Mouse (Mus musculus) urinary bladder, adult 18-20 months (tissue): ENCODE results near the gene Mis12.

ENCODE experiments used
- DNase-seq, 2 experiments: peaks; one replicate each; pipeline ENCODE4 v3.0.0; 2022; ENCODE audit warnings: low spot score in 2 of 2, mixed read lengths in 2 of 2

The Mis12 gene

DNA sequence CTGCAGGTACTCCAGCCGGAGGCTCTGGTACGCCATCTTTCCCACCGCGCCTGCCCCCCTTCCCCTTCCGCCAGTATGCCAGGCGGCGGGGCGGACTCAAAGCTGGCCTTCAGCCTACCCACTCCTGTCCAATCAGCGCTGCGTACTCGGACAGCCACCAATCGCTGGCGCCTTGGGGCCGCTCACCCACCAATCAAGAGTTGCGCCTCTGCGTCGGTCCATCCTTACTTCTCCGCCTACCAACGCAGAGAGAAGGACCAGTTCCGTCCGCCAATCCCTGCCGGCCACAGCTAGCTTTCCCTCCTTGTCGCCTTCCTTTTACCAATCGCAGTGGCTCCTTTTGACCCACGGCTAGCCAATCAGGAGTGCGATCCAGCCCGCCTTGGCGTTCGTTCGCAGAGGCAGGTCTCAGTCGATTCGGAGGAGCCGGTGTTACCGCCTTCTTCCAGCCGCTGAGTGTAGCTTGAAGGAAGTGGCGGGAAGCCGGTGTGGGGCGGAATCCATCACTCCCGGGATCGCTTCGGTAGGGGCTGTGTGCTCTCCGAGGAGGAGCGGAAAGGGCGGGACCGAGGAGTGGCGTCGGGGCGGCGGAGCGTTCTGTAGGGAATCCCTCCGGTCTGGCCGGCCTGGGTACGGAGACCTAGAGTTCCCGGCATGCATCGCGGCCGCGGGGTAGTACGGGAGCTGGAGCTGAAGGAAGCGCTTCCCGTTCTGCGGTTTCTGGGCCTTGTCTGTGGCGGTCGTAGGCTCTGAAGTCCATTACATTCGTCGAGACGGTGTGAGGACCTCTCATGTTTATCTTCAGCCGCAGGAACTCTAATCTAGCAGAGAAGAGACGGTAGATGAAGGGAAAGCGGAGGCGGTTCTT lies at the start of gene Mis12, which contains the start of gene Derl2:
Mis12 (plus strand) TSS at position 411 of the 868 bp plus-strand sequence.
Derl2 (minus strand) TSS at position 641 of the 868 bp plus-strand sequence.
- DNase-seq: peak; percentile 93 to 99

DNA sequence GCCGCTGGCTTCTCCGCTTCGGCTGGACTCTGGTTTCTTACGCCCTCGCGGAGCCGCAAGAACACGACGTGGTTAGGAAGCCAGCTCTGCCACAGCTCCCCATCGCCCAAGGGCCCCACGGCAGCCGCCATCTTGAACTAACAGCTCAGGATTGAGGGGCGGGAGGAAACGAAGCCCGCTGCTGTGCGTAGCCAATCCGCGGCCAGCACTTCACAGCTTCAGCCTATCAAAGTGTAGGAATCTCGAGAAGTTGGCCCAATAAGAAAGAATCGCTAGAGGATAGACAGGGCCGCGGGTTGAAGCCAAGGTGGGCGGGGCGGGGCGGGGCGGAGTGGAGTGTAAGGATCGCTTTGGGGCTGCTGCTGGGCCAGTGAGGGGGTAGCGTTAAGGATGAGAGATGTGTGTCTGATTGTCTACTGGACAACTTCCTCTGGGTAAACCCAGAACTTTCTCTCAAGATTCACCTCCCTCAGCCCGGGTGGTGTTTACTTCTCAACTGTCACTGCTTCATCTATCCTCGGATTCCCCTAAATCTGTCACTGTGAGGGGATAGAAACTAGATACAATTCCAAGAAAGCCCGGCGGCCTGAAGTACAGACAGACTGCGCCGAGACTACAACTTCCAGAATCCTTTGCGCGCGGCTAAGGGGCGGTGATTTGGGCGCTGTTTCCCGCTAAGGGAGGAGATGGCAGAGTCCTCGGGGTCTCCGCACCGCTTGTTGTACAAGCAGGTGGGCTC lies 49.4 kb upstream of the Mis12 start, which contains the start of the genes Nup88 and Rpain:
Nup88 (minus strand) TSS at position 153 of the 739 bp plus-strand sequence.
Rpain (plus strand) TSS at position 393 of the 739 bp plus-strand sequence.
- peak; percentile 86 to 89 for DNase-seq

DNA sequence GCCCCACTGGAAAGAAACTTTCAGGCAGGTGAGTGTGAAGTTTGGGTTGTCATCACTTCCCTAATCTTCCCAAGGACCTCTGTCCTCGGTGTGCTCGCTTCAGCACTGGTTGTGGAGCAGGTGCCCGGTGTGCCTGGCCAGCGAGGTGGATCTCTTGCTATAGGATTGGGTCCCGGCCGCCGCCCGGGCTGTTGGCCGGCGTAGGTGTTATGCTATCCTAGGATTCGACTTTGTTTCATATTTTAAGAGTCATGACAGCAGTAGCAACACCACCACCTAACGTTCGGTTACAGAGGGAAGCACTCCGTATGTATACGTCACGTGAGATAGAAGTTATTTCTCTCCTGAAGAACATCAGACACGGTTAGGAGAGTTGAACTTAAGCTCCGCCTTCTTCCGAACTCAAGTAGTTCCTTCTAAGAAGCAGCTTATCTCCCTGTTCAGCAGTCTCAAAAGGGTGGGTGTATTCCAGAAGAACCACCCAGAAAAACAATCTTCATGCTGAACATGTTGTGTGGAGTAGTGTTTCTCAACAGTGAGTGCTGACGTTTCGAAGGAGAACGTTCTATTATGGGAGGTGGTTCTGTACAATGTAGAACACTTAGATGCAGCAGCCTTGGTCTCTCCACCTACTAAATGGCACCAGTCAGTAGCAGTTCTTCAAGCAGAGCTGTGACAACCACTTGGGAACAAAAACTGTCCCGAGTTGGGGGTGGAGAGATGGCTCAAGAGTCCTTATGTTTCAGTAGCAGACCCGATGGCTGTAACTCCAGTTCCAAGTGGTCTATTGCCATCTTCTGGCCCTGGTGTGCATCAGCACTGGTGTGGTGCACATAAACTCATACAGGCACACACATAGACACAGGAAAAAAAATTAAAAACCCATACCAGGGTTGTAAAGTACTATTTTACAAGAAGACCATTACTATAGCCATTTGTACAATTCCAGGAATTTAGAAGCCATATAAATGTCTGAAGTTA lies 48.6 kb upstream of the Mis12 start:
- no peak for DNase-seq

DNA sequence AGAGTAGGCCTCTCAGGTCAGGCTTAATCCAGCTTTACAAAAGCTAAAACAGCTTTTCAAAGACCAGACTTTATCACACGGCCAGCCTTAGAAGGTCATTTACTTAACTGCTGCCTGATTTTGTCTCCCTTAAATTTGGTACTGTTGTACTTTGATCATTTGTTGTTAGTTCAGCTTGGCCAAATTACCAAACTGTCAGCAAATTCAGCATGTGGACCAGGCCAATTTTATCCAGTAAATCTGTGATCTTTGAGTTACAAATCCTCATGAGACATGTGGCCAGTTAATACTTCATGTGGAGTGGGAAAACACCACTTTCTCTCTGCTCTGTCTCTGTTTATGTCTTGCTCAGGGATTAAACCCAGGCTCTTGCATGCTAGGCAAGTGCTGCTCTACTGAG lies 46.8 kb upstream of the Mis12 start:
- DNase-seq: no peak

GRCm38 (mm10) chr11:70973947-70974346 lies 45.5 kb upstream of the Mis12 start:
- DNase-seq: no peak

DNA sequence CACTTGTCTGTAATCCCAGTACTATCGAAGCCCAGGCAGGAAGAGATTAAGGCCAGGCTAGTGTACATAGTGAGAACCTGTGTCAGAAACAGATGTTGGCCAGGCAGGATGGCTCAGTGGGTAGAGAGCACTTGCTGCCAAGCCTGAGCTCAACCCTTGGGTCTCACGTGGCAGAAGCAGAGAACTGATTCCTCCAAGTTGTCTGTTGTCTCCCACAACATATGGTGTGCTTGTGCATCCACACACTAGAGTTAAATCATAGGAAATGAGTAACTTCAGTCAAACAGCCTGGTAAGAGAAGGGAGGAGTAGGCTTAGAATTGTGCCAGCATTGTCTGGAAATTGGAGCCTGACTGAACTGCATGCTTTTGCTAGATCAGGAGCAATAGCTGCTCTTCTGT lies 44.2 kb upstream of the Mis12 start:
- DNase-seq: no peak

GRCm38 (mm10) chr11:70977293-70977692 lies 42.1 kb upstream of the Mis12 start:
- no peak for DNase-seq

GRCm38 (mm10) chr11:70980232-70980631 lies 39.2 kb upstream of the Mis12 start:
- DNase-seq: no peak

DNA sequence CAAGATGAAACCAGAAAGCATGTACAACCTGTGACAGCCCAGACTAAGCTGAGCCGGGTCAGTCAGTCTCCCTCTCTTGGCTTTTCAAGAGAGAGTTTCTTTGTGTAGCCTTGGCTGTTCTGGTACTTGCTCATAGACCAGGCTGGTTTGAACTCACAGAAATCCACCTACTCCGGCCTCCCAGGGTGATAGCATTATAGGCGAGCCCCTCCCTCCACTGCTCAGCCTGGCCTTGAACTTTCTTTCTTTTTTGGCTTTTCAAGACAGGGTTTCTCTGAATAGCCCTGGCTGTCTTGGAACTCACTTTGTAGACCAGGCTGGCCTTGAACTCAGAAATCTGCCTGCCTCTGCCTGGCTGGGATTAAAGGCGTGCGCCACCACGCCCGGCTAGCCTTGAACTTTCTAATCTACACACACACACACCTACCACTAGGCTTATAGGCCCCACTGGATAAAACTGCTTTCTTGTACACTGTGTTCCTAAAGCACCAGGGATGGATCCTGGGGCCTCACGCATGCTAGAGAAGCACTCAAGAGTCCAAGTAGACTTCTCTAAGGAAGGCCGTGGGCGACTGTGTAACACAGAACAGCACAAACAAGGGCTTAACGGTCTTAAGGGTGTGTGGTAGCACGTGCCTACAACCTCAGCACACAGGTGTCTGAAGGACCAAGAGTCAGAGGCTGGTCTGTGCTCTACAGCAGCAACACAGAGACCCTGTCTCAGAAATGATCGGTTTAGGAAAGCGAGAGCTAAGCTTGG lies 38.5 kb upstream of the Mis12 start:
- DNase-seq: no peak

DNA sequence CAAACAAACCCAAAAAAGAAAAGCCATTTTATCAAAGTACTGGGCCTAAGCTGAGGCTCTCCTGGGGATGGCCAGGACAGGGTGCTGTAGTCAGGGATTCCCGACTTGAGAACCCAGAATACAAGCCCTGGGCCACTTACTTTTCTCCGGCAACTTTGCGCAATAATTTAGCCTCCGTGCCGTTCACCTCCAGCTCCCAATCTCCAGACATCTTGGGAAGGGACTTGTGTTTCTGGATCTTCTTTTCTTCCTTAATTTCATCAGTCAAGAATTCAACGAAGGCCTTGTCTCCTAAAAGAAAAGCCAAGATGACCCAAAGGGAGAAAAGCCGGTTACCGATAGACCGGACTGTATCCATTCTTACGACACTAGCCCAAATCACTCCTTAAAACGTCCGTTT lies 37.4 kb upstream of the Mis12 start:
- DNase-seq: no peak

DNA sequence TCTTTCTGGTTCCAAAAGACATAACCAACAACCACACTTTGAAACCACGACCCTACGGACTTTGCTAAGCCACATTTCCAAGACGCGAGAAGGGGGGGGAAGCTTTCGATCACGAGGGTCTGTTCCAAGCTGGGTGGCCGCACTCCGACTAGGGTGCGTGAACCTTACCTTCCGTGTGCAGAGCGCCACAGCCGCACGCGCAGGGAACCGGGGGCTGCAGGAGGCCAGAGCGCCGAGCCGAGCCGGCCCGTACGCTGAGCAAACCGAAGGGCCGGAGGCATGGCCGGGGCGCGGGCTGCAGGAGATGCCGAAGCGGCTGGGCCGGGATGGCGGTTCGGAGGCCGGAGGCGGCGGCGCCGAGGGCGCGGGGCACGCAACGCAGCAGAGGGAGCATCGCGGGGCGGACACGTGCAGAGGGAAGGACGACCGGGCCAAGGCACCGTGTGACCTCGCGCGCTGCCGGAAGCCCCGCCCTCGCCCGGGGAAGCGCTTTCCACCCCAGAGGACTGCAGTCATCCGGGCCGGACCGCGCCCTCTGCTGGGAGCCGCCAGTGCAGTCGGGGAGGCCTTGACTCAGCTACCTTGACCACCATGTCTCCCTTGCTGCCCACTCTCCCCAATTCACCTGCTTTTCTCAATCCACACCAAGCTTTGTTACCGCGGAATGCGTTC lies 36.7 kb upstream of the Mis12 start, which contains the start of gene C1qbp:
C1qbp (minus strand) TSS at position 470 of the 672 bp plus-strand sequence.
- DNase-seq: peak; percentile 87 to 93

- DNase-seq: no peak
These were observed 18.2 kb upstream of the Mis12 start for GRCm38 (mm10) chr11:71001167-71001566.

DNA sequence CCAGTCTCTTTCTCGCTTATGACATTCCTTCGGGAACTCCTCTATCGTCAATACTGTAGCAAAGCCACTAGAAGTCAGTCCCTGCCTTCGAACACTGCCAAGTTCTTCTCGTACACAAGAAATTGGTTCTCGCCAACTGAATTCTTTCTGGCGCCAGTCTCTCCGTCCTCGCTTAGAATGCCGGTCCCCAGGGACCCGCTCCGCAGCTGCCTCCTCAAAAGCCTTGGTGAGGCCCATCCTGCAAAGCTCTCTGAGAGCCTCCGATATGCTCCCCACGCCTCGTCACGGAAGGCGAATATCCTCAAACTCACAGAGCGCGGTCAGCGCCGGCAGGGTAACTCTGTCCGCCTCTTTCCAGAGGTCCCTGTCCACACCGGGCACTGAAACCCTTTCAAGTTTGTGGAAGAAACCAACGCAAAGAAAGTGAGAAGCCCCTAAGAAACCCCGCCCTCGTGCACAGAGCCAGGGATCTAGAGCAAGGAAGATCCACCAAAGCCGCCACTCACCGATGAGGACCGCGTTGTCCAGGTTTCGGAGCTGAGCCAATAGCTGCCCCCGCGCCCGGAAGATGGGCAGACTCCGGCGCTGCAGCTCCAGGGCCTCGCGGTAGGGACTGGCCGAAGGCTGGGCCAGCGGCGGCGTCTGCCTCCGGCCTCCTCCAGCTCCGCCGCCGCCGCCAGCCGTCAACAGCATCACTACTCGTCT lies 15.6 kb upstream of the Mis12 start:
- no peak for DNase-seq

- peak; percentile 90 to 93 for DNase-seq
These were observed 15.1 kb upstream of the Mis12 start, which contains the start of gene Dhx33 for GRCm38 (mm10) chr11:71004316-71004773. Gene Dhx33, minus strand, starts transcription at chr11:71004437.

- DNase-seq: no peak
These were observed 14.4 kb upstream of the Mis12 start for GRCm38 (mm10) chr11:71005046-71005445.

DNA sequence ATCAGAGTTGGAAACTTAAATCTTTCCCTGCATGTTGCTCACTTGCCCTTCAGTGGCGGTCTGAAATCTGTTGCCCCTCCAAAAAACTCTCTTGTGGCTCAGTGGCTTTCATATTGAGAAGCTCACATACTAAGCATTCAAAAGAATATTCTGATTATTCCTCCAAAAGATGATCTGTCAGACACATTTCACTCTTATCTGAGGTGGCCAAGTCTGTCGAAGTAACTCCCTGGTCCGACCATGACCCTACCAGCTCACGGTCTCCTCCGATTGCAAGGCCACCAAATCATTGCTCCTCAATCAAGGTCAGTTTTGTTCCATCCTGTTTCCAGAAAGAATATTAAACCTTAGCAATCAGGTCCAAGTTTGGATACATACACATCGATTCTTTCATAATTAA lies 12.4 kb upstream of the Mis12 start:
- no peak for DNase-seq

GRCm38 (mm10) chr11:71007831-71008230 lies 11.6 kb upstream of the Mis12 start:
- DNase-seq: no peak

DNA sequence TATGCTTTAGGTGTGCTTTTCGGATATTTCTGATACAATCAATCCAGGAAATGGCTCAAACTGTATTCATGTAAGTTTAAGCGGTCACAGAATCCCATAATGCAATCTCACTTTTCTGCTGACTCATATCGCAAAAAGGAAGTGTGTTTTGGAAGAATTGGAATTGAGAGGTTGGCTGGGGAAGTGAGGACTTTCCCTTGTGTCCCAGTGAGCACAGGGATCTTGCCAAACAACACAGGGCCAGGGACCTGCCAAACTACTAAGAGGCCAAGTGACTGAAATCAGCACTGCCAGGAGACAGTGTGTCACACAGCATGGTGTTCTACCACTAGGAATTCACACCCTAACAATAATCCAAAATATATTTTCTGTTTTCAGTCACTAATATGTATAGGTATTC lies 11.1 kb upstream of the Mis12 start:
- DNase-seq: no peak

DNA sequence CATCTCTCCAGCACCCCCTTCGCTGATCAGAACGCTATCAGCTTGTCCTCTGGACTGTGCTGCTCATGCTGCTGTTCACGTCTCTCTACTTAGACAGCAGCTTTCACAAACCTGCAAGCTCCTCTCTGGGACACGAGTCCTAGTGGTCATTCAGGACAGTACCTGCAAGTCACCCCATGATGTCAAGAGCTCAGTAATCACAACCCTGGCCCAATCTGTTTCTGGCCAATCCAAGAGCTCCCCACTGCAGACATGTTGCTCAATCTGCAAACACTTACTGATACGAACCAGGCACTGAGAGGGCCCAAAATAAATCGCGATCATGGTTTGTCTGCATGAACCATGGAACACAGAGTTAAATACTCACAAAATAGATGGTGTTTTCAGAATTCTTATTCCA lies 6.7 kb upstream of the Mis12 start:
- DNase-seq: no peak
